Mouse (Mus musculus): ENCODE measurements at regions not wholly inside any gene's neighbourhood (a gene's known extent, or its start where the extent isn't known, plus 50 kb on each side); places are given as distances from the start of the nearest gene placed in this dataset.

DNA sequence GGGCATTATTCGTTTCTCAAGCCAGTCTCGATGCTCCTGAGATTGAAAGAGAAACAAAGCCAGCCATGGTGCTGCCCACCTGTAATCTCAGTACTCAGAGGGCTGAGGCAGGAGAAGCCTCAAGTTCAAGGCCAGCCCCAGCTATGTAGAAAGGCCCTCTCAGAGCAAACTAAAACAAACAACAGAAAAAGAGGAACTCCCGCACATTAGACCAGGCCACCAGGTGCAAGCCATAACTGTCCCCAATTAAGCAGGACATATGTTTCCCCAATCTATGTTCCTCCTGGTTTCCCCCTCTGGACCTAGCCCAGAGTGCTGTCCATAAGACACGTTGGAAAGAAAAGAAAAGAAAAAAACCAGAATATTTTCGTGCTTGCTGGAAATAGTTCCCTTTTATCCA, 142.5 kb downstream of the Cdc5l start:
- DNase-seq (ENCODE audit: low read depth): no peak

DNA sequence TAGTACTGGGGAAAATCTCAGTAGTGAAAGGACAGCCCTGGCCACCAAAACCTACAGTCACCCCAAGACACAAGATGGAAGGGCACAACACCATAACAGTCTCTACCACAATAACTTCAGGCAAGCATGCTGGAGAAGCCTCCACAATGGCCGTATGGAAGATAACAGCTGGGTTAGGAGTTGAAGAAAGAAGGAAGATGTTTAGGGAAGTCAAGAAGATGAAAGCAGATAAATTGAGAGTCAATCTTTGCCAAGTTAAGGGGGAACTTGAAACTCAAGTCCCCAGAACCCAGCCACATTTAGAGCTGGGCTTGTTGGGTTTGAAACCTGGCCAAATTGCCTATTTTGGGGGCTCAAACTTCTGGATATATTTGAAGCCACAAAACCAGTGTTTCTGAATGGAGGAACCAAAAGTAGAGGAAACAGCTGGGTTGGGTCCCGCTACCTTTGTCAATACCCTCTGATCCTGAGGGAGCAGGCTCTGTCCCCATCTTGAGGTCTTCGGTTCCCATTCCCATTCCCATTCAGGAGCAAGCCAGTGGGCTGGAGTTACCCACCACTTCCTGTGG, 147.8 kb downstream of the Cdc5l start:
- no peak for DNase-seq (ENCODE audit: low read depth)

DNA sequence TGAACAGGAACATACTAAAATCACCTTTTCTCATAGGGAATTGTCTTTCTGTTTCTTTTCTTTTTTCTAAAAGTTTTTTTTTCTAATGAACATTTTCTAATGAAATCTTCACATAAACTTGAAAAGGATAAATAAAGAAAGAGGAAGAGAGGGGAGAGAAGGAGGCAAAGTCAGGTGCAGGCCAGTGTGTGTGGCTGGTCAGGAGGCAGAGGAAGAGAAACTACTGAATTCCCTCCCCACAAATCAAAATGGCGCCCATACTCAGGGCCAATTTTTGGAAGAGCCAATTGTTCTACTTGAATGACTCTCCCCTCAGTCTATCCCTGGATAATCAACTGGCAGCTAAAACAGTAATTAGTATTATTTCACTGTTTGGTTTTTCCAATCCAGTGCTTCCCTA, 152.0 kb downstream of the Cdc5l start:
- DNase-seq (ENCODE audit: low read depth): no peak

DNA sequence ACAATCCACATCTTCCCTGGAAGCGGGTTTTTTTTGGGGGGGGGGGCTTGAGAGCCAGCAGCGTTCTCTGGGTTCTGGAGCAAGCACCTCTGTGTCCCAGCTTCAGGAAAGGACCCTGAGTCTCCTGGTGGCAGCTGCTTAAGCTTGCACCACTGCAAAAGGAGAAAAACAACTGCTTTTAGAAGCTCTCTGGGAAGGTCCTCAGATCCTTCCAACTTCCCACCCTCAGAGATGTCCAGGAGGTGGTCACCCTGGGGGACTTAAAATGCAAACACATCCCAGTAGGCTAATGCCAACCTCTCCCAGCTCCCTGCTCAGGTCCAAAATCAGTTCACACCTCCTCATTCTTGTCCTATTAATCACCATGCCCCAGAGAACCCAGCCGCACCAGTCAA, 153.7 kb downstream of the Cdc5l start:
- DNase-seq (ENCODE audit: low read depth): no peak

DNA sequence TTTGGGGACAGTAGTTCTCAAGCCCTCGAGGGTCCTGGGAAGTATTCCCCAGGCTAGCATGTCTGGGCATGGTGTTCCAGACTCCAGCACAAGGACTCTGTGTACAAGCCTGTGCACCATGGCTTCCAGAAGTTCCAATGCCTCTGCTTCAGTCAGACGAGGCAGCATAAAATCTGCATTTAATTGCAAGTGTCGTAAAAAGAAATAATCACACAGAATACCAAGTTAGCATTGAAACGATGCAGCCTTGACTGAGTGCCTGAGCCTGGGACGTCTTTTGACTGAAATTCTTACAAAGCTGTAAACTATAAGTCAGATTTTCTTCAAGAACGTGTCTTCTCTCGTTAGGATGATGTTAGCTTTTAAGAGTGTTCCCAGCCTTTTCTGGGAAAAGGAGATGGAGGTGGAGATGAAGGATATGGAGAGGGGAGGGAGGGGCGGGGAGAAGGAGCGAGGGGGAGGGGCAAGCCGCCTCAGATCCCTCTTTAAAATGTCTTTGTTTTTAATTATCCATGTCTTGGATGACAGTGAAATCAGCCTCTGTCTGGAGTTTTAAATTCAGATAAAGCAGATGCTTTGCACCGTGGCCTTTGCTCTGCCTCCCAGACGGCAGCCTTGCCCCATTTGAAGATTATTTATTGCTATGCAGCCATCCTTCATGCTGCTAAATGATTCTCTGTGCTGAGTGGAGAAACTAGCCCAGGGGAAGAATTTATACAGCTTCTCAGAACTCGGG, 154.3 kb downstream of the Cdc5l start:
- DNase-seq (ENCODE audit: low read depth): no peak

DNA sequence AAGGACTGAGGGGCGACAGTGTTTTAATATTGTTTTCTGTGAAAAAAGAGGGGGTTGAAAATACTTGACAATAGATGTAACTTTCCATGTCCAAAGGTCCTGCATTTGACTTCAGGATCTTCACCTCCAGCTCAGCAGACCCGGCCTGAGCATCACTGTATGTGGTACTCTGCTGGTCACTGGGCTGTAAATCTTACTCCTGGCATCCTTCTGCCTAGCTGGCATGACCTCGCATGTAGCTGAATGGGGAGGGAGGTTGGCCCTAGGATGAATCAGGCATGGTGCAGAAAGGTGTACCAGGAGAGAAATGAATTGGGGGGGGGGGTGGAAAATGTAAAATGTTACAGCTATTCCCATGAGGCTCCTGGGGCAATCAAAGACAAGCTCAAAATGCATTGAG, 156.0 kb downstream of the Cdc5l start:
- no peak for DNase-seq (ENCODE audit: low read depth)

DNA sequence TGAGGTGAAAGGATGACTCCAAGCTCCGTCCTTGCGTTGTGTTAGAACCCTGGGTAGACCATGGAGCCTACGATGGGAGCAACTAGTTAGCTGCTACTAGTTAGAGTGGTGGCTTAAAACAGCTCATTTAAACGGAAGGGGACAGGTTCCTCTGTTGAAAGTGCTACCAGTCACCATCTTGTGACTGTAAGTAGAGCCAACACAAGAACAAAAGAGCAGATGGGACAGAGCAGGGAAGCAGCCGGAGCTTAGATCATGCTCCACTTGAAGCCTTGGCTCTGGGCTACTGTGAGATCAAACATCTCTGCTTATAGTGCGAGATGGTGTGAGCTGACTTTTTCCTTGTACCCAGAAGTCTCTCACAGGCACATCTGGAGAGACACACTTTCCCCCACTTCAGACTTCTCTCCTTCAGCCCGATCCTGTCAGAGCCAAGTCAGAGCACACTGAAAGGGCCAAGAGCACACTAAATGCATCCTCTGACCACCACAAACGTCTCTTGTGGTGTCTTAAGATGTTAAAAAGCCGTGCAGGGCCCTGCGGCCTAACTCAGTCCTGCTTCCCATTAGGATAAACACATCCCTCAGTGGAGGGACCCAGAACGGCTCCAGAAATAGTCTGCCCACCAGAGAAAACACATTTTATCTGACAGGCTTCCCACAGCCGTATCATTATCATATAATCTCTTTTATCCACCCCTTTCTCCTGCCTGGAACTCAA, 156.7 kb downstream of the Cdc5l start:
- DNase-seq (ENCODE audit: low read depth): no peak

DNA sequence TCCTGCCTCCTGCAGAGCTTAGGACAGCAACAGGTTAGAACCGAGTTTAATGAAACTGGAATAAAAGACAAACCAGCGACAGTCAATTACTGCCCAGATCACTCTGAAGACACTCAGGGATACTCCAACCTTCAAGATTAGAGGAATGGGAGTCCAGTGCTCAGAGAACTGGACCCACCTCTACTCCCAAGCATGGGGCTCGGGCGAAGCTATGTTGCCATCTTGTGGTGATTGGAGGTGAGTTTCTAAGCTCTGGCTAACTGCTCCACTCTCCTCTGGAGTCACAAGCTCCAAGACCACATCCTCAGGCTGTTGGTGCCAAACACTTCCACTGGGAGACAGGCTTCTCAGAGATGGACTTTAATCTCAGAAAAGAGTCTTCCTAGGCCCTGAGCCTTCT, 158.6 kb downstream of the Cdc5l start:
- no peak for DNase-seq (ENCODE audit: low read depth)

DNA sequence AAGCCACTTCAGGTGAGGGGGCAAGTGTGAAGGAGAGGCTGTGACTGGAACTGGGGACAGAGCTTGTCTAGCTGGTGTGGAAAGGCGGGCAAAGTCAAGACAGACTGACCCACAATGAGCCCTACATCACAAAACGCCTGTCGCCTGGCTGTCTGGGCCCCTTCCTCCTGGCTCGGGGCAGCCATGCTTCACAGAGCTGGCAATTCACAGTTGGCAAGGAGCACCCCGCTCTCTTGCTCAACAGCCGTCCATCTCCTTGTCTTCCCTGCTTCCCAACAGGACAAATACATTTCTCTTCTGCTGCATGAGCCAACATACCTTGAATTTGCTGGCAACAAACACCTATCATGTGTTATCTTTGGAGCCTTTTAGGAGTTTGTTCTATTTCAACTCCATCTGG, 166.8 kb downstream of the Cdc5l start:
- no peak for DNase-seq (ENCODE audit: low read depth)

DNA sequence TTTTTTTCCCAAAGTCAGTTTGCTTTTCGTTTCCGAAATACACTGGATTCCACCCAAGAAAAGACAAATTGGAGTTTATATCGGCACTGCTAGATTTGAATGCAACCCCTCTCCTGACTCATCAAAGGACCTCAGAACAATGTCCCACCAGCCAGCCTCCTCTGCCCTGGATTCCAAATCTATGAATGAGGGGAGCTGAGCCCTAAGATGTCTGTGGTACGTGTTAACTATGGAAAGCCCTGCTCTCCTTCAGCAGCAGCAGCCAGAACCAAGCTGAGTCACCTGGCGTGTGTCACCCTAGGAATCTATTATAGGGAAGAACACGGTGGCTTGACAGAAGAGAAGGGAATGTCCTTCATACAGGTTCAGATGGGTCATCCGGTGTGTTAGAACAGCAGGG, 167.9 kb downstream of the Cdc5l start:
- no peak for DNase-seq (ENCODE audit: low read depth)

DNA sequence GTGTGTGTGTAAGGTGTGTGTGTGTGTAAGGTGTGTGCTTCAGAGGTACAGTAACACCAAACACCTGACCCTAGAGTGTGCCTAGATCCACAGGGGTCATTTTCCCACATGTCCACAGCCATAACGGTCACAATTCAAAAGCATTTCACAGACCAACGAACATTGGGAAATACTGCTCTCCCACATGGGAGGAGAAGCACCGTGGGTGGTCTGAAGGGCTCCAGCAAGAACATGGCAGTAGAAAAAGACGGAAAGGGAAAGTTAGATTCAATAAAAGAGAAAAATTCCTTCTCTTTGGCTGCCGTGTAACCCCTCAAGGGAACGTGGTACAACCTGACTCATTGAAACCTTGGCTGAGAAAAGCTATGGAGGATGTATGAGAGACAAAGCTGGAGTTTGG, 169.1 kb downstream of the Cdc5l start:
- no peak for DNase-seq (ENCODE audit: low read depth)

DNA sequence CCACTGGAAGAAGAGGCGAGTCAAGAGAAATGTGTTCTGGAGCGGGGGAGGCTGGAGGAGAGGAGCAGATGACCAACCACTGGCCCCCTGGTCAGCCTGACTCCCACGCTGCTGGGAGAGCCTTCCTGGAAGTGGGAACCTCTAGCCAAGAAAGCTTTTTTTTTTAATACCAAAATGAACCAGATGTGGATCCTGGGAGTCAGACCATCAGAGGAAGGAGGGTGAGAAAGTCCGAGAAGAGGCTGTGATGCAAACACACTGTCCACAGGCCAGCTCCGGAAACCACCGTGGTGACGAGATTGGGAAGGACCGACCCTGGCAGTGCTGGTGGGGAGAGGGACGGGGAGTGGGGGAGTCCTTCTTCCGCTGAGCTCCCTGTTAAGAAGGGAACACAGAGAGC, 173.1 kb downstream of the Cdc5l start:
- no peak for DNase-seq (ENCODE audit: low read depth)

DNA sequence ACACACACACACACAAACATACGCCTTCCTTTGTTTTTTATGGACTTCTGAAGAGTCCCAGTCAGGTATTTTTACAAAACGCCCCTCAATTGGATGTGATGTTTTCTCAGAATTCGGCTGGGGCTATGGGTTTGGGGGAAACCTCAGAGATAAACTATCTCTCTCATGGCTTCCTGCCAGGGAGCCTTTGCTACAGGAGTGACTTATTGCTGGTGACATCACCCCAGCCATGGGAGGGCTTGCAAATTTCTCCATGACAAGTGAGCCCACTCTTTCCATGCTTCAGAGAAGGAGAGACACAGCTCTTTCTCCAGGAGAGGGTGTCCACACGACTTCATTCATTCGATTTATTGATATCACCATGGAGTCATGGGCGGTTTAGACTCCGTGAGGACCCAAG, 175.5 kb downstream of the Cdc5l start:
- no peak for DNase-seq (ENCODE audit: low read depth)

DNA sequence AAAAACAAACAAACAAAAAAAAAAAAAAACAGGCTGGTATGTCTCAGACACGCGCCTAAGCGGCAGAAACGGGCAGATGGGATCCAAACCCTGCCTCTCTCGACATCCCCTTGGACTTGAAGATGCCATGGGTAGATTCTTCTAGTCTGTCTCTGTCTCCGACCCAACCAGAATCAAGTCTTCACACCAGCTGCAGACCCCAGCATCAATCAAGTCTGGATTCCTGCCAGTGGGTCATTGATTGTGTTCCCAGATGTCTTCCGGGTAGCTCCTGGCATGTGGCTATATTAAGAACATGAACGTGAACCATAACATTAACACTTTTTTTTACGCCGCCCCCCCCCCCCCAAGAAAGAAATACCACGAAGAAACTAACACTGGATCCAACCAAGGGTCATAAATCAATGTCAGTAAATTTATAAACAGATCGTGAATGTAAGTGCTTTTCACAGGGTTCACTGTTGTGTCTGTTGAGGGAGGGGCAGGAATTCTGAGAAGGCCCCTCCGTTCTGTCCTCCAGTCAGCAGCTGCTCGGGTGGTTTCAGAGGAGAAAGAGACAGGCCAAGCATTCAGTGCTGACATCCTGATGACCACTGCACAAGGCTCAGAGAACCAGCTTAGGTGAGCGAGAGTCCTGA, 180.8 kb downstream of the Cdc5l start:
- no peak for DNase-seq (ENCODE audit: low read depth)

DNA sequence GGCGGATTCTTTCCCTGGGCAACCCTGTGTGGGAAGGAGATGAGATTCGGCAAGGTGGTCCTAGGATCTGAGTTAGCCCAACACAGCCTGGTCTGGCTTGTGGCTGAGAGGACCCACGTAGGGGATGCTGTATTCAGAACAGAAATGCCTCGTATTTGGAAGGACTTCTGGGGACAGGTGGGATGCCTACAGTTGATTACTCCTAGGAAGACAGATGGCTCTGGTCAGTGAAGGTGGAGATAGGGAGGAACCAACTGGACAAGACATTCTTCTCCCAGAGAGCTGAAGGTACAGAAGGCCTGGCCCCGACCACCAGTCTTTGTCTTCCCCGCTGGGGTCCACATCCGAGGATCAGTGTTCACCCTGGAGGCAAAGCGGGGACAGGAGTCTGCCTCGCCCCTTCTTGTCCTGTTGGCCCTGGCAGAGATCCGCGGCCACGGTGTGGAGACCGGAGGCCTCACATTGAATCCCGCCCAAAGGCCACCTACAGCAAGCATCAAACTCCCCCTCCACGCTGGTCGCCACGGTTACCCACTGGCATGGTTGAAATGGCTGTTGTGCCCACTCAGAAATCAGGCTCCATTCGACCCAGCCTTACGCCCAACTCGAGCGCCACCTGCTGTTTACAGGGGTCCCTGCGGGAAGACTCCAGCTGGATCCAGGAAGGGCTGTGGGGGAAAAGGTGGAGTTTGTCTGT, 182.4 kb downstream of the Cdc5l start:
- peak; percentile 6 for DNase-seq (ENCODE audit: low read depth)

DNA sequence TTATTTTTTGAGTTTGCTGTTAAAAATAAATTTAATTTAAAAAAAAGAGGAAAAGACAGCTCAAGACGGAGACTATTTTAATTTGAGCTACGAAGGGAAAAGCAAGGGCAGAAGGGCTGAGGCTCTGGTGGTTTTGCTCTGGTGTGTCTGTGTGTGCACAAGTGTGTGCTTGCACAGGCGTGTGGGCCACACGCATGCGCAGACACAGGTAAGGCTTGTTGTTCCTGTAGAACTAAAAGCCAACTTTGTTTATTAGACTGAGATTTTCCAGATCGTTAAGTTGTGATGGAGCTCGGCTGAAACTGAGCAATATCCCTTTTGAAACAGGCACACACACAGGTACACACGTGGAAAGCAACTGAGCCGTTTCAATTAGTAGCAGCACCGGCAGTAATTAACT, 183.1 kb downstream of the Cdc5l start:
- no peak for DNase-seq (ENCODE audit: low read depth)

DNA sequence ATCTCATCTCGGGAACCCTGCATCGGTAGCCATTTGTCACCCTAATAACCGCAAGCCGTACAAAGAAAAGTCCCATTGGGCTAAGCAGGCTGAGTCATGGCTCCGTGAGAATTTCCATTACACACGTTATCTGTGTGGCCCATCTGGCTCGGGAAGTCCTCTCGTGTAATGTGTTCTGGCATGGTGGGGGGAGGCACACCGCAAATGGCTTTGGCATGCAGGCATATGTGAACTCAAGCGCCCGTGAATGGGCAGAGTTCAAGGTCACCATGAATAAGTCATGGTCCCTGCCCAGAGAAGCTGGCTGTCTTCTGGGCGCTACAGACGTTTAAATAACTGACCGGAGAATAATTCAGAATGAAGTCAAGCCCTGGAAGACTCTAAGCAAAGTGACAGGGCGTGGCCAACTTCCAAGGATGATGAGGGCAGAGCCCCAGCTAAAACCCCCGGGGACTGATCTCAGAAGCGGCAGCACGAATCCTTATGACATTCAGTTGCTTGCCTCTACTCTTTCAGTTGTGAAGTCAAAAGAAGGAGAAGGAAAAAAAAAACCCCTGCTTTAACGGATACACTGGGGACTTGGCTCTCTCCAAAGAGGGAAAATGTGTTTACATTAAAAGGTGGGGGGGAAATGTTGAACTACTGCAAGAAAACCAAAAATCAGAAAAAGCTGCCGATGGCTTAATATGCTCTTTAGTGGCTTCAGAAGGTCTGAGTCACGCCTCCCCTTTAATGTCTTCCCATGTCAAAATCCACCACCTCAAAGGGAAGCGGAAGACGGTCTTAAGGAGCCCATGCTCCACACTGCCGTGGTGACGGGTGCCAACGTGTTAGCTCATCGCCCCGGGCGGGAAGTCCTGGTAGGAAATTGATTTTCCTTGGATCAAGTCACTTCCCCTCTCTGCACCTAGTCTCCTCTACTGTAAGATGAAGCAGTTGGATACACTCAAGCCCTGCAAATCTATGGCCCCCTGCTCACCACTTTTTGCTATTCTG, 186.1 kb downstream of the Cdc5l start:
- no peak for DNase-seq (ENCODE audit: low read depth)

DNA sequence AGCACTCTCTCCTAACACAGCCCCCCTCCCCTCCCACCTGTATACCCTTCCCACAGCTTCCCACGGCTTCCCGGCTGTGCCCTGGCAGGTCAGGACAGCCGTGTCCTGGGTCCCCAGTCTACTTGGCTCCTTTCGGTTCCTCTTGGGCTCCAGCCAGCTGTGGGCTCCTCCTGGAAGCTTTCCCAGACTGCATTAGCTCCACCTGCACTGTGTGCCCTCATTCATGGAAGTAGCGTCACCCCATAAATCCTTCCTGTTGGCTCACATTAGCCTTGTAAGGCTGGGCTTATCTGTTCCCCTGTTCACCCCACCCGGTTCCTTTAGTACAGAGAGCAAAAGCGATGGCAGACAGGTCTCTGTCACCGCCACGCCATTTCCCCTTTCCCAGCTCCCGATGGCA, 188.7 kb downstream of the Cdc5l start:
- DNase-seq (ENCODE audit: low read depth): no peak

DNA sequence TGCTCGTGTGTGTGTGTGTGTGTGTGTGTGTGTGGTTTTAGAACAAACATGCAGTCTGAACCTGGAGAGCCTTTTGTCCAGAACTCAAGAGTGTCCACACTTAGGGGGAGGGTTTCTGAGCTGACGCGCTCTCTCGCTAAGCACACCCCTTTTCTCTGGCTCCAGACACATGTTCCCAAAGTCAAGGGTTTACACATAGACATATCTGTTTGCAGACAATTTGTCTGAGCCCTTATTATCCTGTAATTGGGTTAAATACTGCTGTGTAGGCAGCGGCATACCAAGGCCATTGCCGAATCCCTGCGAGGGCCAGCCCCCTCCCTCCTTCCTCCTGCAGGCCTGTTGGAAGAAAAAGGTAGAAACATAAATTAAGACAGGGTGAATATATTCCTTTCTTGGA, 190.4 kb downstream of the Cdc5l start:
- no peak for DNase-seq (ENCODE audit: low read depth)

DNA sequence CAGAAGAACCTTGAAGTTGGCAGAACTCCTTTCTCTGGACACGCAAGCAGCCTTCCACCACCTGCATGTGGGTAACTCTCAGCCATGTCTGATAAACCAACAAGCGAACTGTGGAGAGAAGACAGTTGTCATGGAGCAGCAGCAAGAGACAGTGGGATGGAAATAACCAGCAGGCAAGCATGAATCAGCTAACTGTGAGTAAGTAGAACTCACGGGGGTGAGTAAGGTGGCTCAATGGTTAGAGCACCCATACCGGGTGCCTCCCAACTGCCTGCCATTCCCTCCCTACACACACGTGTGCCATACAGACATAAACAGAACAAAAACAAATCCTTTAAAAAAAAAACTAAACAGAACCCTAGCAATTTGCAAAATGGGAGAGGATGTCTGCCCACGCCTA, 191.5 kb downstream of the Cdc5l start:
- DNase-seq (ENCODE audit: low read depth): no peak

DNA sequence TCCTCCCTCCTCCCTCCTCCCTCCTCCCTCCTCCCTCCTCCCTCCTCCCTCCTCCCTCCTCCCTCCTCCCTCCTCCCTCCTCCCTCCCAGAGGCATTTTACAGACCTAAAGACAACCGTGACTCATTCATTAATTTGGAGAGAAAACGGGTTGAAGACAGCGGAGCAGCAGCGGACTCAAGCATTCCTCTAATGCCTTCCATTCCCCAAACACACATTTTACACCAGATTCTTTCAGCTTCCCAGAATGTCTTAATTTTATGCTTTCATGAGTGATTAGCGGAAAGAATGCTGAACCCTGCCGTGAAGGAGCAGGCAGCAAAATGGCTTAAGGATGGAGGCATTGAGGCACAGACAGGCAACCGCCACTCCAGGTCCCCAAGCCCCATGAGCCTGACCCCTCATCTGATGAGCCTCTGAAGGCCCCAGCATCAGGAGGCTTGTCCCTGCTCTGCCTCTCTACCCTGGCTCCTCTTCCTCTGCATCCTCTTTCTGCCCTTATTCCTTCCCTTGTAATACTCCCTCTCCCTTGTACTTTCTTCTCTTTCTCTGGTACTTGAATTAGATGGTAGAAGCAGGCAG, 192.5 kb downstream of the Cdc5l start:
- no peak for DNase-seq (ENCODE audit: low read depth)

Measured in c-Kit-positive CD71-positive TER-119-negative erythroid progenitor cells, embryonic 14.5 days (primary cell).